Mouse (Mus musculus) liver, adult 2 months (tissue): Measurements from ENCODE around the gene Polr2l. TPM values are rescaled to one million over a fixed set of nuclear protein-coding genes. Genes with fewer than 3 reads are reported as not detected.
A peak's percentile ranks its signal among the peaks of the same experiment; 100 is the strongest.

ENCODE experiments used
- DNase-seq: peaks from one replicate; pipeline ENCODE4 v3.0.0-alpha.2; 2011; ENCODE audit warnings: low read depth, low spot score; ENCODE audit errors: extremely low read depth
- H3K27ac ChIP-seq: fragments of 200-500 bp; replicated peaks from 2 replicates; pipeline ENCODE4 v1.5.1; 2012; ENCODE audit warnings: low read depth, mild to moderate bottlenecking, control low read depth, inconsistent platforms, low read length; ENCODE audit not compliant: insufficient read depth
- H3K27me3 ChIP-seq: fragments of 200-500 bp; 2 replicates; pipeline ENCODE4 v1.6.1; 2012; ENCODE audit warnings: mild to moderate bottlenecking, moderate library complexity, low read length, inconsistent platforms; ENCODE audit not compliant: control insufficient read depth, insufficient read depth
- H3K36me3 ChIP-seq: fragments of 200-500 bp; 2 replicates; pipeline ENCODE4 v1.6.1; 2012; ENCODE audit warnings: low read length, inconsistent platforms; ENCODE audit not compliant: control insufficient read depth, insufficient read depth
- H3K4me1 ChIP-seq: fragments of 200-500 bp; 2 replicates; pipeline ENCODE4 v1.6.1; 2011; ENCODE audit warnings: low read length; ENCODE audit not compliant: control insufficient read depth, insufficient read depth
- H3K4me3 ChIP-seq: fragments of 200-500 bp; 2 replicates; pipeline ENCODE4 v1.5.1; 2011; ENCODE audit warnings: low read depth, mild to moderate bottlenecking, control low read depth, low read length, moderate library complexity; ENCODE audit not compliant: insufficient read depth
- H3K79me2 ChIP-seq: fragments of 200-500 bp; 2 replicates; pipeline ENCODE4 v1.6.1; 2012; ENCODE audit warnings: inconsistent platforms, mild to moderate bottlenecking, low read length, moderate library complexity; ENCODE audit not compliant: control insufficient read depth, insufficient read depth
- H3K9ac ChIP-seq: fragments of 200-500 bp; 2 replicates; pipeline ENCODE4 v1.6.1; 2012; ENCODE audit warnings: low read depth, mild to moderate bottlenecking, control low read depth, inconsistent platforms, low read length
- CTCF ChIP-seq: fragments of 200-500 bp; IDR thresholded peaks from 2 replicates; pipeline ENCODE4 v1.5.1; 2011; ENCODE audit warnings: low read depth, low read length, control low read depth
- POLR2A ChIP-seq: fragments of 200-500 bp; IDR thresholded peaks from 2 replicates; pipeline ENCODE4 v1.6.1; 2011; ENCODE audit warnings: low read length, control low read depth; ENCODE audit not compliant: insufficient read depth; ENCODE audit errors: extremely low read depth
- WGBS: fragments of 180-500 bp; shearing (Covaris S2); methylation state at CpG from one replicate; pipeline ENCODE4 v1.1.7; 2018; 5-methylcytosine and 5-hydroxymethylcytosine counted together
- polyA plus RNA-seq: library from polyadenylated mRNA; depleted of rRNA; stranded (reverse); fragments of >200 nt; gene quantifications from 2 replicates; pipeline ENCODE4 v1.2.3, GENCODE M21; 2012
- total RNA-seq: library from RNA; depleted of rRNA; stranded (reverse); fragments of >200 nt; gene quantifications from 2 replicates; pipeline ENCODE4 v1.2.3, GENCODE M21; 2014

Gene Polr2l
- total and polyA plus RNA-seq, 2 experiments = 41.1 to 42.8 TPM

GRCm38 (mm10) chr7:141472226-141472625, 2.7 kb downstream of the Polr2l start:
- Histone ChIP-seq H3K9ac (no peak overlapping the region), H3K27me3 (no peaks in the 10 kb centered on the region), H3K4me3 (no peak overlapping the region), H3K36me3 (peaks cover 8% of the 10 kb centered on the region; the same call in 1 of the 2 replicates), H3K79me2 (peaks cover 16% of the 10 kb centered on the region; the same call in 1 of the 2 replicates), H3K27ac (no peak overlapping the region), H3K4me1 (peaks cover 24% of the 10 kb centered on the region)
- WGBS = 78% methylated on average over 6 of the region's 6 CpGs
- TF ChIP-seq POLR2A (no peak), CTCF (no peak)
- DNase-seq = no peak

GRCm38 (mm10) chr7:141471236-141471635, 3.7 kb downstream of the Polr2l start:
- WGBS = 97% methylated on average over 1 of the region's 1 CpGs
- no peak for DNase-seq

GRCm38 (mm10) chr7:141470637-141470944, 4.3 kb downstream of the Polr2l start:
- peaks cover 25% of the 10 kb centered on the region for H3K4me1 ChIP-seq
- H3K36me3 ChIP-seq = peaks cover 8% of the 10 kb centered on the region; the same call in 1 of the 2 replicates
- TF ChIP-seq CTCF = no peak
- no peak for TF ChIP-seq POLR2A
- H3K27ac ChIP-seq = no peak overlapping the region
- H3K4me3 ChIP-seq = no peak overlapping the region
- DNase-seq = no peak
- no peaks in the 10 kb centered on the region for H3K27me3 ChIP-seq
- 95% methylated on average over 10 of the region's 10 CpGs for WGBS
- no peak overlapping the region for H3K9ac ChIP-seq
- H3K79me2 ChIP-seq = peaks cover 16% of the 10 kb centered on the region; the same call in 1 of the 2 replicates

More at GRCm38 (mm10) chr7:141471236-141471635, 3.7 kb downstream of the Polr2l start:
- Histone ChIP-seq H3K27ac (no peak overlapping the region), H3K4me1 (peaks cover 22% of the 10 kb centered on the region), H3K79me2 (peaks cover 16% of the 10 kb centered on the region; the same call in 1 of the 2 replicates), H3K9ac (no peak overlapping the region), H3K27me3 (no peaks in the 10 kb centered on the region), H3K36me3 (peaks cover 8% of the 10 kb centered on the region; the same call in 1 of the 2 replicates), H3K4me3 (no peak overlapping the region)
- TF ChIP-seq POLR2A (no peak), CTCF (no peak)

- TF ChIP-seq CTCF (no peak), POLR2A (no peak)
- H3K27me3 ChIP-seq = no peaks in the 10 kb centered on the region
- no peak overlapping the region for H3K27ac ChIP-seq
- H3K4me1 ChIP-seq = peaks cover 27% of the 10 kb centered on the region
- DNase-seq = no peak
- WGBS = 95% methylated on average over 18 of the region's 18 CpGs
- H3K4me3 ChIP-seq = no peak overlapping the region
- peaks cover 16% of the 10 kb centered on the region; the same call in 1 of the 2 replicates for H3K79me2 ChIP-seq
- H3K9ac ChIP-seq = no peak overlapping the region
- peaks cover 8% of the 10 kb centered on the region; the same call in 1 of the 2 replicates for H3K36me3 ChIP-seq
Observed at GRCm38 (mm10) chr7:141469901-141470636, 4.9 kb downstream of the Polr2l start.

- TF ChIP-seq POLR2A (no peak), CTCF (no peak)
- WGBS = 92% methylated on average over 6 of the region's 6 CpGs
- peaks cover 8% of the 10 kb centered on the region; the same call in 1 of the 2 replicates for H3K36me3 ChIP-seq
- DNase-seq = no peak
- H3K27ac ChIP-seq = peak overlapping the region; percentile 7; the same call in 1 of the 2 replicates
- H3K9ac ChIP-seq = no peak overlapping the region; the same call in 1 of the 2 replicates
- peaks cover 25% of the 10 kb centered on the region for H3K4me1 ChIP-seq
- no peaks in the 10 kb centered on the region for H3K27me3 ChIP-seq
- H3K4me3 ChIP-seq = no peak overlapping the region
- H3K79me2 ChIP-seq = peaks cover 10% of the 10 kb centered on the region; the same call in 1 of the 2 replicates
Observed at GRCm38 (mm10) chr7:141469352-141469751, 5.6 kb downstream of the Polr2l start.
